Mouse (Mus musculus): ENCODE results near the gene Ptrh1. TPM values are rescaled to one million over a fixed set of nuclear protein-coding genes. Genes with fewer than 3 reads are reported as not detected.

Gene Ptrh1
- polyA plus RNA-seq, 1 experiment: 2.6 TPM

- Histone ChIP-seq H3K4me1 (peaks cover 58% of the 10 kb centered on the region), H3K36me3 (replicated peaks; ENCODE audit: low read length) (no peaks in the 10 kb centered on the region), H3K4me3 (replicated peaks) (peak overlapping the region; percentile 75), H3K27me3 (replicated peaks) (peaks cover 34% of the 10 kb centered on the region), H3K9me3 (no peaks in the 10 kb centered on the region)
- no peak for TF ChIP-seq GATA1 (IDR thresholded peaks at IDR 0.05; ENCODE audit: borderline replicate concordance, low read length)
- TF ChIP-seq FLI1 (IDR thresholded peaks at IDR 0.05; ENCODE audit: low read length): no peak
These were observed 6.8 kb upstream of the Ptrh1 start for GRCm38 (mm10) chr2:32768661-32769285.

GRCm38 (mm10) chr2:32769327-32770085, 6.1 kb upstream of the Ptrh1 start:
- H3K4me1 ChIP-seq: peaks cover 61% of the 10 kb centered on the region
- H3K9me3 ChIP-seq: no peaks in the 10 kb centered on the region
- TF ChIP-seq GATA1 (IDR thresholded peaks at IDR 0.05; ENCODE audit: borderline replicate concordance, low read length) (no peak; the same call in 2 of the 3 replicates), FLI1 (IDR thresholded peaks at IDR 0.05; ENCODE audit: low read length) (no peak)
- peak overlapping the region; percentile 75 for H3K4me3 ChIP-seq (replicated peaks)
- no peaks in the 10 kb centered on the region for H3K36me3 ChIP-seq (replicated peaks; ENCODE audit: low read length)
- H3K27me3 ChIP-seq (replicated peaks): peaks cover 37% of the 10 kb centered on the region

- TF ChIP-seq GATA1 (IDR thresholded peaks at IDR 0.05; ENCODE audit: borderline replicate concordance, low read length) (no peak), FLI1 (IDR thresholded peaks at IDR 0.05; ENCODE audit: low read length) (no peak)
- peaks cover 28% of the 10 kb centered on the region for H3K27me3 ChIP-seq (replicated peaks)
- H3K4me1 ChIP-seq: peaks cover 77% of the 10 kb centered on the region
- no peaks in the 10 kb centered on the region for H3K36me3 ChIP-seq (replicated peaks; ENCODE audit: low read length)
- no peak overlapping the region for H3K4me3 ChIP-seq (replicated peaks)
- H3K9me3 ChIP-seq: no peaks in the 10 kb centered on the region
These were observed 3.7 kb upstream of the Ptrh1 start for GRCm38 (mm10) chr2:32771886-32772285.

- Histone ChIP-seq H3K9me3 (no peaks in the 10 kb centered on the region), H3K4me1 (peaks cover 69% of the 10 kb centered on the region), H3K27me3 (replicated peaks) (peaks cover 23% of the 10 kb centered on the region), H3K36me3 (replicated peaks; ENCODE audit: low read length) (no peaks in the 10 kb centered on the region), H3K4me3 (replicated peaks) (no peak overlapping the region)
- no peak for TF ChIP-seq FLI1 (IDR thresholded peaks at IDR 0.05; ENCODE audit: low read length)
- TF ChIP-seq GATA1 (IDR thresholded peaks at IDR 0.05; ENCODE audit: borderline replicate concordance, low read length): no peak
These were observed 2.8 kb upstream of the Ptrh1 start for GRCm38 (mm10) chr2:32772626-32773279.

GRCm38 (mm10) chr2:32776192-32776591, 606 bp downstream of the Ptrh1 start:
- H3K36me3 ChIP-seq (replicated peaks; ENCODE audit: low read length): peaks cover 4% of the 10 kb centered on the region
- peaks cover 24% of the 10 kb centered on the region for H3K27me3 ChIP-seq (replicated peaks)
- H3K4me1 ChIP-seq: peaks cover 45% of the 10 kb centered on the region
- no peak for TF ChIP-seq GATA1 (IDR thresholded peaks at IDR 0.05; ENCODE audit: borderline replicate concordance, low read length)
- TF ChIP-seq FLI1 (IDR thresholded peaks at IDR 0.05; ENCODE audit: low read length): no peak
- peak overlapping the region; percentile 96 for H3K4me3 ChIP-seq (replicated peaks)
- H3K9me3 ChIP-seq: no peaks in the 10 kb centered on the region

GRCm38 (mm10) chr2:32778081-32778480, 2.5 kb downstream of the Ptrh1 start:
- TF ChIP-seq GATA1 (IDR thresholded peaks at IDR 0.05; ENCODE audit: borderline replicate concordance, low read length): no peak
- no peak for TF ChIP-seq FLI1 (IDR thresholded peaks at IDR 0.05; ENCODE audit: low read length)
- H3K36me3 ChIP-seq (replicated peaks; ENCODE audit: low read length): peaks cover 4% of the 10 kb centered on the region
- H3K4me1 ChIP-seq: peaks cover 28% of the 10 kb centered on the region
- no peaks in the 10 kb centered on the region for H3K9me3 ChIP-seq
- H3K27me3 ChIP-seq (replicated peaks): peaks cover 27% of the 10 kb centered on the region
- H3K4me3 ChIP-seq (replicated peaks): no peak overlapping the region

- H3K27me3 ChIP-seq (replicated peaks): peaks cover 26% of the 10 kb centered on the region
- H3K36me3 ChIP-seq (replicated peaks; ENCODE audit: low read length): peaks cover 4% of the 10 kb centered on the region
- H3K4me3 ChIP-seq (replicated peaks): no peak overlapping the region
- no peaks in the 10 kb centered on the region for H3K9me3 ChIP-seq
- TF ChIP-seq FLI1 (IDR thresholded peaks at IDR 0.05; ENCODE audit: low read length) (no peak), GATA1 (IDR thresholded peaks at IDR 0.05; ENCODE audit: borderline replicate concordance, low read length) (no peak)
- H3K4me1 ChIP-seq: peaks cover 25% of the 10 kb centered on the region
These were observed 3.5 kb downstream of the Ptrh1 start for GRCm38 (mm10) chr2:32779131-32779530.

- H3K27me3 ChIP-seq (replicated peaks): peaks cover 26% of the 10 kb centered on the region
- TF ChIP-seq FLI1 (IDR thresholded peaks at IDR 0.05; ENCODE audit: low read length): no peak
- no peak for TF ChIP-seq GATA1 (IDR thresholded peaks at IDR 0.05; ENCODE audit: borderline replicate concordance, low read length)
- peaks cover 4% of the 10 kb centered on the region for H3K36me3 ChIP-seq (replicated peaks; ENCODE audit: low read length)
These were observed 4.1 kb downstream of the Ptrh1 start for GRCm38 (mm10) chr2:32779714-32780113.

GRCm38 (mm10) chr2:32781710-32782109, 6.1 kb downstream of the Ptrh1 start:
- H3K4me1 ChIP-seq: peaks cover 4% of the 10 kb centered on the region; the same call in 1 of the 2 replicates
- no peaks in the 10 kb centered on the region for H3K9me3 ChIP-seq
- H3K4me3 ChIP-seq (replicated peaks): no peak overlapping the region
- H3K36me3 ChIP-seq (replicated peaks; ENCODE audit: low read length): peaks cover 4% of the 10 kb centered on the region
- H3K27me3 ChIP-seq (replicated peaks): peaks cover 36% of the 10 kb centered on the region
- TF ChIP-seq FLI1 (IDR thresholded peaks at IDR 0.05; ENCODE audit: low read length) (no peak), GATA1 (IDR thresholded peaks at IDR 0.05; ENCODE audit: borderline replicate concordance, low read length) (no peak)

More at GRCm38 (mm10) chr2:32779714-32780113, 4.1 kb downstream of the Ptrh1 start:
- Histone ChIP-seq H3K4me3 (replicated peaks) (no peak overlapping the region), H3K9me3 (no peaks in the 10 kb centered on the region), H3K4me1 (peaks cover 22% of the 10 kb centered on the region)

All from megakaryocyte, embryonic 14.5 days (primary cell).